Mouse (Mus musculus): ENCODE results near the gene Casq2. TPM values are rescaled to one million over a fixed set of nuclear protein-coding genes. Genes with fewer than 3 reads are reported as not detected.

The Casq2 gene
- polyA plus RNA-seq, 1 experiment, result not detected

GRCm38 (mm10) chr3:102067861-102068260 lies 18.4 kb upstream of the Casq2 start:
- no peak for TF ChIP-seq GATA1 (IDR thresholded peaks at IDR 0.05; ENCODE audit: low read length)

- no peak for TF ChIP-seq GATA1 (IDR thresholded peaks at IDR 0.05; ENCODE audit: low read length)
Observed at GRCm38 (mm10) chr3:102069260-102069659, 17.0 kb upstream of the Casq2 start.

GRCm38 (mm10) chr3:102069686-102070085 lies 16.5 kb upstream of the Casq2 start:
- no peak for TF ChIP-seq GATA1 (IDR thresholded peaks at IDR 0.05; ENCODE audit: low read length)

- no peak for TF ChIP-seq GATA1 (IDR thresholded peaks at IDR 0.05; ENCODE audit: low read length)
Observed at GRCm38 (mm10) chr3:102070360-102070759, 15.9 kb upstream of the Casq2 start.

GRCm38 (mm10) chr3:102071016-102071415 lies 15.2 kb upstream of the Casq2 start:
- TF ChIP-seq GATA1 (IDR thresholded peaks at IDR 0.05; ENCODE audit: low read length), result no peak

- no peak for TF ChIP-seq GATA1 (IDR thresholded peaks at IDR 0.05; ENCODE audit: low read length)
Observed at GRCm38 (mm10) chr3:102079413-102079812, 6.8 kb upstream of the Casq2 start.

GRCm38 (mm10) chr3:102081862-102082261 lies 4.4 kb upstream of the Casq2 start:
- TF ChIP-seq GATA1 (IDR thresholded peaks at IDR 0.05; ENCODE audit: low read length), result no peak

GRCm38 (mm10) chr3:102083589-102084230 lies 2.5 kb upstream of the Casq2 start:
- TF ChIP-seq GATA1 (IDR thresholded peaks at IDR 0.05; ENCODE audit: low read length), result no peak

- no peak for TF ChIP-seq GATA1 (IDR thresholded peaks at IDR 0.05; ENCODE audit: low read length)
Observed at GRCm38 (mm10) chr3:102084833-102085491, 1.3 kb upstream of the Casq2 start.

- TF ChIP-seq GATA1 (IDR thresholded peaks at IDR 0.05; ENCODE audit: low read length), result no peak
Observed at GRCm38 (mm10) chr3:102085719-102086118, 496 bp upstream of the Casq2 start.

- no peak for TF ChIP-seq GATA1 (IDR thresholded peaks at IDR 0.05; ENCODE audit: low read length)
Observed at GRCm38 (mm10) chr3:102094841-102095240, 8.6 kb downstream of the Casq2 start.

- no peak for TF ChIP-seq GATA1 (IDR thresholded peaks at IDR 0.05; ENCODE audit: low read length)
Observed at GRCm38 (mm10) chr3:102095412-102095811, 9.2 kb downstream of the Casq2 start.

GRCm38 (mm10) chr3:102096366-102096765 lies 10.2 kb downstream of the Casq2 start:
- no peak for TF ChIP-seq GATA1 (IDR thresholded peaks at IDR 0.05; ENCODE audit: low read length)

GRCm38 (mm10) chr3:102096976-102097375 lies 10.8 kb downstream of the Casq2 start:
- no peak for TF ChIP-seq GATA1 (IDR thresholded peaks at IDR 0.05; ENCODE audit: low read length)

- no peak for TF ChIP-seq GATA1 (IDR thresholded peaks at IDR 0.05; ENCODE audit: low read length)
Observed at GRCm38 (mm10) chr3:102099242-102099641, 13.0 kb downstream of the Casq2 start.

GRCm38 (mm10) chr3:102099793-102100192 lies 13.6 kb downstream of the Casq2 start:
- no peak for TF ChIP-seq GATA1 (IDR thresholded peaks at IDR 0.05; ENCODE audit: low read length)

GRCm38 (mm10) chr3:102101445-102101844 lies 15.2 kb downstream of the Casq2 start:
- TF ChIP-seq GATA1 (IDR thresholded peaks at IDR 0.05; ENCODE audit: low read length), result no peak

All from G1E-ER4 (cell line).